Mouse (Mus musculus): Measurements from ENCODE around the gene Tpm4.

DNA sequence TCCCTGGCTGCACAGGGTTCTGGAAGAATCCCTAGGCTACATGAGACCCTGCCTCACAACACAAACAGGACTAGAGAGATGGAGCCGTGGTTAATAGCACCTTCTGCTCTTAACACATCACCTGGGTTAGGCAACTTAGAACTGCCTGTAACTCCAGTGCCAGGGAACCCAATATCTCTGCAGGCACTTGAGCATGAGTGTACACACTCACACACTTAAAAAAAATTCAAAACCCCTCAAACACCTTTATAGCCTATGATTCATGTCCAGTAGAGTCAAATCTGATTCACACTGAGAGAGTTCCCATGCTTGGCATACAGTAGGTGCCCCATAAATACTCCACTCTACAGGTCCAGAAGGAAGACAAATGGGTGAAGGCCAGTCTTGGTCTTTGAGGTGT, 2.4 kb upstream of the Tpm4 start:
- TF ChIP-seq CTCF (IDR thresholded peaks at IDR 0.05; ENCODE audit: control insufficient read depth, insufficient read depth, insufficient read length) (no peak), CEBPB (IDR thresholded peaks at IDR 0.05; ENCODE audit: low read depth) (no peak), USF1 (IDR thresholded peaks at IDR 0.05; ENCODE audit: low read depth) (no peak), MYOG (IDR thresholded peaks at IDR 0.05; ENCODE audit: control insufficient read depth, extremely low read depth, insufficient read length) (no peak)

Data from C2C12 (cell line).